Mouse (Mus musculus): ENCODE results near the gene Limch1.

- TF ChIP-seq CTCF (IDR thresholded peaks at IDR 0.05; ENCODE audit: control insufficient read depth, insufficient read depth, insufficient replicate concordance, low read depth, low read length) (no peak), POLR2A (IDR thresholded peaks at IDR 0.05; ENCODE audit: control insufficient read depth, low read depth, low read length) (no peak)
Observed at GRCm38 (mm10) chr5:66918316-66919305, 173.0 kb downstream of the Limch1 start.
